9 mouse cellular contexts compared by ENCODE assay signal in genomic region chr4:119812775-119813174, GRCm38 (mm10).
DNase-seq lines count a peak whose midpoint lies in the region; ATAC-seq and TF ChIP-seq lines count a peak whose summit lies in the region.
"Had no signal": no experiment of that assay in that cellular context is flagged by ENCODE, and none has a peak within 500 bp of the region (broad histone marks: within the 10 kb centered on the region; RNA-seq: fewer than 3 reads in every experiment).

No protein-coding gene starts in this region.

- 18% methylated on average over 2 of the region's 2 CpGs for WGBS in hindbrain, postnatal 0 days
- WGBS in midbrain, embryonic 13.5 days, result 14% methylated on average over 2 of the region's 2 CpGs
- 15% methylated on average over 2 of the region's 2 CpGs for WGBS in intestine, embryonic 16.5 days

- no peak for TF ChIP-seq CTCF in gastrocnemius, adult 2 months (IDR thresholded peaks at IDR 0.05)
- TF ChIP-seq CTCF in hindbrain, postnatal 0 days (IDR thresholded peaks at IDR 0.05; ENCODE audit: low read depth), result no peak

- no peak overlapping the region for H3K9ac ChIP-seq in hindbrain, postnatal 0 days (replicated peaks; ENCODE audit: low read length)
- no peak overlapping the region for H3K9ac ChIP-seq in midbrain, embryonic 13.5 days (replicated peaks)
- H3K9ac ChIP-seq in intestine, embryonic 16.5 days (ENCODE audit: low read depth, low read length), result no peak overlapping the region
- H3K9ac ChIP-seq: embryonic facial prominence, embryonic 15.5 days had no signal

- H3K4me3 ChIP-seq in gastrocnemius, adult 2 months, result no peak overlapping the region
- H3K4me3 ChIP-seq in hindbrain, postnatal 0 days (ENCODE audit: low read length), result no peak overlapping the region
- H3K4me3 ChIP-seq in midbrain, embryonic 13.5 days (replicated peaks), result no peak overlapping the region
- no peak overlapping the region for H3K4me3 ChIP-seq in intestine, embryonic 16.5 days (ENCODE audit: low read length)
- H3K4me3 ChIP-seq: embryonic facial prominence, embryonic 15.5 days had no signal

- no peaks in the 10 kb centered on the region for H3K36me3 ChIP-seq in hindbrain, postnatal 0 days (ENCODE audit: insufficient read depth, low read length)
- no peaks in the 10 kb centered on the region for H3K36me3 ChIP-seq in midbrain, embryonic 13.5 days
- no peaks in the 10 kb centered on the region for H3K36me3 ChIP-seq in intestine, embryonic 16.5 days (ENCODE audit: control insufficient read depth, insufficient read depth, low read length)
- H3K36me3 ChIP-seq: embryonic facial prominence, embryonic 15.5 days had no signal

- peaks cover 26% of the 10 kb centered on the region for H3K4me1 ChIP-seq in hindbrain, postnatal 0 days (ENCODE audit: insufficient read depth, low read length)
- H3K4me1 ChIP-seq in midbrain, embryonic 13.5 days (replicated peaks), result peaks cover 38% of the 10 kb centered on the region
- peaks cover 19% of the 10 kb centered on the region; the same call in 1 of the 2 replicates for H3K4me1 ChIP-seq in intestine, embryonic 16.5 days (ENCODE audit: control insufficient read depth, insufficient read depth, low read length)

- H3K27ac ChIP-seq in gastrocnemius, adult 2 months, result no peak overlapping the region
- no peak overlapping the region for H3K27ac ChIP-seq in hindbrain, postnatal 0 days
- H3K27ac ChIP-seq in midbrain, embryonic 13.5 days, result no peak overlapping the region
- H3K27ac ChIP-seq in intestine, embryonic 16.5 days (ENCODE audit: low read length), result no peak overlapping the region
- H3K27ac ChIP-seq: embryonic facial prominence, embryonic 15.5 days had no signal

- intact Hi-C loops in gastrocnemius, adult 2 months (cut with DNase I), result loop anchor here (10.0 kb wide), 1 partner anchor 388 kb away; the partner anchor contains the start of genes Ppcs and Zmynd12

- H3K27me3 ChIP-seq in hindbrain, postnatal 0 days (ENCODE audit: insufficient read depth, low read length), result no peaks in the 10 kb centered on the region
- peaks cover 22% of the 10 kb centered on the region for H3K27me3 ChIP-seq in midbrain, embryonic 13.5 days
- peaks cover 8% of the 10 kb centered on the region for H3K27me3 ChIP-seq in intestine, embryonic 16.5 days (replicated peaks; ENCODE audit: control insufficient read depth, insufficient read depth, low read length)

- no peak overlapping the region for H3K4me2 ChIP-seq in hindbrain, postnatal 0 days (ENCODE audit: low read depth, low read length)
- H3K4me2 ChIP-seq in midbrain, embryonic 13.5 days (replicated peaks), result no peak overlapping the region
- H3K4me2 ChIP-seq in intestine, embryonic 16.5 days (ENCODE audit: low read depth, low read length), result no peak overlapping the region
- H3K4me2 ChIP-seq: embryonic facial prominence, embryonic 15.5 days had no signal

- peak; percentile 77 for ATAC-seq in hindbrain, postnatal 0 days
- ATAC-seq in midbrain, embryonic 13.5 days, result 0 out of 2 replicates have a peak, but pooled peaks have one; percentile 40
- ATAC-seq in intestine, embryonic 16.5 days, result no peak

- H3K9me3 ChIP-seq in hindbrain, postnatal 0 days (ENCODE audit: low read length), result no peaks in the 10 kb centered on the region
- no peaks in the 10 kb centered on the region for H3K9me3 ChIP-seq in midbrain, embryonic 13.5 days
- H3K9me3 ChIP-seq in intestine, embryonic 16.5 days (ENCODE audit: control insufficient read depth, low read length), result no peaks in the 10 kb centered on the region
- H3K9me3 ChIP-seq: embryonic facial prominence, embryonic 15.5 days had no signal

- DNase-seq in gastrocnemius, adult 2 months, result peak; percentile 42
- DNase-seq in gastrocnemius, postnatal 25 days, result no peak
- peak; percentile 12 to 19 for DNase-seq in B cell, adult 2 months
- DNase-seq in cerebellum, postnatal 10 days, result peak; percentile 92 to 94
- DNase-seq in hindbrain, postnatal 0 days (ENCODE audit: low spot score), result peak; percentile 70
- peak; percentile 37 to 61 for DNase-seq in thymus, postnatal 36 days
